Mouse (Mus musculus) myocyte (in vitro differentiated cells): Measurements from ENCODE around the gene Olfr700.

Experiments
- CEBPB ChIP-seq: IDR thresholded peaks from 2 replicates; pipeline ENCODE4 v1.6.1; 2011; ENCODE audit warnings: mild to moderate bottlenecking, moderate library complexity; ENCODE audit not compliant: poor library complexity, insufficient read depth, severe bottlenecking
- POLR2A ChIP-seq: IDR thresholded peaks from one replicate; pipeline ENCODE4 v1.6.1; 2011; ENCODE audit warnings: low read depth, mild to moderate bottlenecking, control low read depth, moderate library complexity; ENCODE audit not compliant: insufficient read length
- POLR2AphosphoS2 ChIP-seq: IDR thresholded peaks from one replicate; pipeline ENCODE4 v1.6.1; 2011; ENCODE audit warnings: low read depth, control low read depth; ENCODE audit not compliant: insufficient read length

- TF ChIP-seq CEBPB (no peak), POLR2AphosphoS2 (no peak), POLR2A (no peak)
Measured at GRCm38 (mm10) chr7:106793098-106793497, 15.5 kb downstream of the Olfr700 start, which contains the start of gene Olfr699.
